8 mouse cellular contexts compared by ENCODE assay signal in genomic region chr1:177322745-177323299, GRCm38 (mm10).
A peak's percentile ranks its signal among the peaks of the same experiment; 100 is the strongest.
DNase-seq lines count a peak whose midpoint lies in the region; ATAC-seq and TF ChIP-seq lines count a peak whose summit lies in the region.

No protein-coding gene starts in this region.

- 2% methylated on average over 40 of the region's 40 CpGs for WGBS in lung, adult 2 months
- WGBS in limb, embryonic 11.5 days = under 1% methylated on average over 40 of the region's 40 CpGs
- WGBS in midbrain, embryonic 15.5 days = under 1% methylated on average over 40 of the region's 40 CpGs
- WGBS in thymus, adult 2 months = 8% methylated on average over 40 of the region's 40 CpGs

- H3K4me2 ChIP-seq in limb, embryonic 11.5 days (ENCODE audit: low read depth, severe bottlenecking) = peak overlapping the region; percentile 94
- H3K4me2 ChIP-seq in midbrain, embryonic 15.5 days = peak overlapping the region; percentile 73

- H3K9ac ChIP-seq in limb, embryonic 11.5 days (ENCODE audit: low read length) = peak overlapping the region; percentile 31
- peak overlapping the region; percentile 51 for H3K9ac ChIP-seq in midbrain, embryonic 15.5 days

- H3K4me3 ChIP-seq in lung, adult 2 months (replicated peaks; ENCODE audit: extremely low read depth, low read depth, low read length) = peak overlapping the region; percentile 45
- H3K4me3 ChIP-seq in limb, embryonic 11.5 days (ENCODE audit: low read depth, low read length) = peak overlapping the region; percentile 44
- H3K4me3 ChIP-seq in midbrain, embryonic 15.5 days = peak overlapping the region; percentile 43
- H3K4me3 ChIP-seq in thymus, adult 2 months (ENCODE audit: control insufficient read depth, insufficient read depth, low read length) = no peak overlapping the region; the same call in 1 of the 2 replicates

- no peaks in the 10 kb centered on the region for H3K27me3 ChIP-seq in limb, embryonic 11.5 days (ENCODE audit: control insufficient read depth, insufficient read depth, low read length)
- no peaks in the 10 kb centered on the region for H3K27me3 ChIP-seq in midbrain, embryonic 15.5 days (replicated peaks)
- H3K27me3 ChIP-seq in thymus, adult 2 months (ENCODE audit: control insufficient read depth, insufficient read depth, low read length) = no peaks in the 10 kb centered on the region; the same call in 1 of the 2 replicates

- H3K27ac ChIP-seq in limb, embryonic 11.5 days (replicated peaks; ENCODE audit: low read depth, low read length) = no peak overlapping the region
- H3K27ac ChIP-seq in midbrain, embryonic 15.5 days = peak overlapping the region; percentile 16
- H3K27ac ChIP-seq in thymus, adult 2 months (ENCODE audit: control insufficient read depth, insufficient read depth, low read length) = no peak overlapping the region

- no peak for TF ChIP-seq CTCF in lung, adult 2 months (IDR thresholded peaks at IDR 0.05; ENCODE audit: insufficient read depth, low read length)
- TF ChIP-seq CTCF in thymus, adult 2 months (IDR thresholded peaks at IDR 0.05; ENCODE audit: borderline replicate concordance, control insufficient read depth, extremely low read depth, insufficient read depth, low read length, poor library complexity) = no peak

- H3K4me1 ChIP-seq in lung, adult 2 months (ENCODE audit: control insufficient read depth, insufficient read depth, low read length) = no peaks in the 10 kb centered on the region
- 0 out of 2 replicates have a peak, but pooled peaks cover 6% of the 10 kb centered on the region for H3K4me1 ChIP-seq in limb, embryonic 11.5 days (ENCODE audit: control insufficient read depth, insufficient read depth, low read length)
- peaks cover 12% of the 10 kb centered on the region; the same call in 1 of the 2 replicates for H3K4me1 ChIP-seq in midbrain, embryonic 15.5 days
- H3K4me1 ChIP-seq in thymus, adult 2 months (replicated peaks; ENCODE audit: control insufficient read depth, insufficient read depth, low read length) = no peaks in the 10 kb centered on the region

- peak; percentile 6 for DNase-seq in lung, adult 2 months
- no peak for DNase-seq in lung, postnatal 25 days (ENCODE audit: low spot score)
- DNase-seq in cerebellum, adult 8-10 months = peak; percentile 47
- DNase-seq in forelimb bud, embryonic 11.5 days (ENCODE audit: low read depth, low spot score) = peak; percentile 36
- DNase-seq in limb, embryonic 11.5 days (ENCODE audit: low spot score) = peak; percentile 60
- DNase-seq in adipocyte (ENCODE audit: low spot score) = no peak
- DNase-seq in thymus, adult 2 months = no peak

- peak; percentile 64 for ATAC-seq in limb, embryonic 11.5 days (ENCODE audit: insufficient number of reproducible peaks, low FRiP score, low TSS enrichment, low read depth)
- peak; percentile 91 for ATAC-seq in midbrain, embryonic 15.5 days (replicated peaks)

- no peaks in the 10 kb centered on the region for H3K9me3 ChIP-seq in limb, embryonic 11.5 days (ENCODE audit: control insufficient read depth, low read length)
- H3K9me3 ChIP-seq in midbrain, embryonic 15.5 days = no peaks in the 10 kb centered on the region

- no peak for TF ChIP-seq POLR2A in lung, adult 2 months (IDR thresholded peaks at IDR 0.05; ENCODE audit: borderline replicate concordance, extremely low read depth, low read depth, low read length)
- TF ChIP-seq POLR2A in thymus, adult 2 months (IDR thresholded peaks at IDR 0.05; ENCODE audit: control insufficient read depth, extremely low read depth, insufficient read depth, low read length, poor library complexity) = no peak

- no peaks in the 10 kb centered on the region for H3K36me3 ChIP-seq in limb, embryonic 11.5 days (ENCODE audit: control insufficient read depth, insufficient read depth, low read length)
- H3K36me3 ChIP-seq in midbrain, embryonic 15.5 days (replicated peaks) = no peaks in the 10 kb centered on the region
- H3K36me3 ChIP-seq in thymus, adult 2 months (ENCODE audit: control insufficient read depth, insufficient read depth, low read length) = no peaks in the 10 kb centered on the region

Comparison
In these comparisons a context has a peak if more than half of its experiments do, and no peak if none do; other contexts are left out.
1. DNase-seq: peak in lung, adult 2 months (single experiment), cerebellum, adult 8-10 months (single experiment), forelimb bud, embryonic 11.5 days (single experiment) and limb, embryonic 11.5 days (single experiment); none in lung, postnatal 25 days (single experiment), adipocyte (single experiment) and thymus, adult 2 months (single experiment).